In genomic region chr7:83230496-83231325, GRCm38 (mm10) we compare ENCODE assay signal across 9 mouse cellular contexts.
DNase-seq lines count a peak whose midpoint lies in the region; ATAC-seq and TF ChIP-seq lines count a peak whose summit lies in the region.
"Had no signal": no experiment of that assay in that cellular context is flagged by ENCODE, and none has a peak within 500 bp of the region (broad histone marks: within the 10 kb centered on the region; RNA-seq: fewer than 3 reads in every experiment).

No protein-coding gene starts in this region.

- 0 out of 2 replicates have a peak, but pooled peaks cover 8% of the 10 kb centered on the region for H3K9me3 ChIP-seq in stomach, embryonic 16.5 days (replicated peaks; ENCODE audit: control insufficient read depth, low read length)
- no peaks in the 10 kb centered on the region for H3K9me3 ChIP-seq in stomach, postnatal 0 days (ENCODE audit: control insufficient read depth, low read length)

- no peaks in the 10 kb centered on the region for H3K27me3 ChIP-seq in stomach, embryonic 16.5 days (ENCODE audit: control insufficient read depth, insufficient read depth, low read length)
- no peaks in the 10 kb centered on the region for H3K27me3 ChIP-seq in stomach, postnatal 0 days (ENCODE audit: control insufficient read depth, insufficient read depth, low read length)
- H3K27me3 ChIP-seq: CH12.LX had no signal

- 56% methylated on average over 3 of the region's 3 CpGs for WGBS in stomach, embryonic 16.5 days
- WGBS in stomach, postnatal 0 days = 68% methylated on average over 3 of the region's 3 CpGs

- TF ChIP-seq CTCF in stomach, postnatal 0 days (IDR thresholded peaks at IDR 0.05; ENCODE audit: low read depth) = no peak

- no peaks in the 10 kb centered on the region for H3K4me1 ChIP-seq in stomach, embryonic 16.5 days (ENCODE audit: control insufficient read depth, insufficient read depth, low read length)
- H3K4me1 ChIP-seq in stomach, postnatal 0 days (replicated peaks; ENCODE audit: control insufficient read depth, insufficient read depth) = no peaks in the 10 kb centered on the region

- TF ChIP-seq EP300 in stomach, postnatal 0 days (optimal IDR thresholded peaks at IDR 0.05) = no peak

- H3K4me3 ChIP-seq in stomach, embryonic 16.5 days (replicated peaks; ENCODE audit: low read length) = no peak overlapping the region
- no peak overlapping the region for H3K4me3 ChIP-seq in stomach, postnatal 0 days (ENCODE audit: low read depth, low read length)

- no peak overlapping the region for H3K9ac ChIP-seq in stomach, embryonic 16.5 days (ENCODE audit: low read length)
- no peak overlapping the region for H3K9ac ChIP-seq in stomach, postnatal 0 days (ENCODE audit: low read length)

- H3K36me3 ChIP-seq in stomach, embryonic 16.5 days (ENCODE audit: control insufficient read depth, insufficient read depth, low read length) = no peaks in the 10 kb centered on the region
- H3K36me3 ChIP-seq in stomach, postnatal 0 days (ENCODE audit: control insufficient read depth, insufficient read depth, low read length) = no peaks in the 10 kb centered on the region

- ATAC-seq in stomach, embryonic 16.5 days (ENCODE audit: insufficient read depth, low FRiP score) = peak; percentile 37; the same call in 1 of the 2 replicates
- ATAC-seq in stomach, postnatal 0 days (ENCODE audit: low FRiP score, low TSS enrichment) = no peak

- DNase-seq in cerebellum, postnatal 14 days = peak; percentile 68 to 73
- no peak for DNase-seq in cerebellum, adult 11 months
- no peak for DNase-seq in stomach, postnatal 0 days (ENCODE audit: low spot score)
- DNase-seq in layer of hippocampus, adult 8-10 months (ENCODE audit: low spot score in 2 of 2) = peak; percentile 39 to 46
- DNase-seq in right cerebral cortex, postnatal 36 days (ENCODE audit: low spot score in 2 of 2) = peak; percentile 11 to 13
- no peak for DNase-seq in thymus, postnatal 25 days
- DNase-seq in embryo, embryonic 10 days (ENCODE audit: low spot score) = no peak

- peak overlapping the region; percentile 0; the same call in 1 of the 2 replicates for H3K27ac ChIP-seq in stomach, embryonic 16.5 days (ENCODE audit: low read length)
- no peak overlapping the region for H3K27ac ChIP-seq in stomach, postnatal 0 days (replicated peaks)

- H3K4me2 ChIP-seq in stomach, embryonic 16.5 days (ENCODE audit: low read depth, low read length) = no peak overlapping the region
- no peak overlapping the region for H3K4me2 ChIP-seq in stomach, postnatal 0 days (replicated peaks; ENCODE audit: low read depth)

Comparison
In these comparisons a context has a peak if more than half of its experiments do, and no peak if none do; other contexts are left out.
1. DNase-seq: peak in cerebellum, postnatal 14 days (2 of 2), layer of hippocampus, adult 8-10 months (2 of 2) and right cerebral cortex, postnatal 36 days (2 of 2); none in cerebellum, adult 11 months (single experiment), stomach, postnatal 0 days (single experiment), thymus, postnatal 25 days (single experiment) and embryo, embryonic 10 days (single experiment).